Mouse (Mus musculus): ENCODE data around the gene Gm17087. TPM values are rescaled to one million over a fixed set of nuclear protein-coding genes. Genes with fewer than 3 reads are reported as not detected.

The Gm17087 gene
- polyA plus RNA-seq, 1 experiment from 2014 or later: 0.15 TPM

GRCm38 (mm10) chr17:8524387-8525165 is 42.2 kb downstream of the Gm17087 start:
- CTCF ChIA-PET: interaction anchor here (0.8 to 1.9 kb wide), 2 partner anchors 14 to 18 kb away, joined by 4 to 5 read pairs; no protein-coding TSS in a partner anchor

GRCm38 (mm10) chr17:8523986-8524385 is 42.8 kb downstream of the Gm17087 start:
- ATAC-seq (no peak), DNase-seq (ENCODE audit: low read depth, low spot score) (no peak)
- H3K27me3 ChIP-seq: peaks cover 42% of the 10 kb centered on the region
- TF ChIP-seq CTCF (IDR thresholded peaks at IDR 0.05): no peak
- ChIA-PET CTCF (interaction anchor here (0.8 to 1.9 kb wide), 2 partner anchors 13 to 18 kb away, joined by 4 to 5 read pairs; no protein-coding TSS in a partner anchor), POLR2A (no interaction called here)
- in situ Hi-C loops (cut with MboI; ENCODE audit: low pct_unique_long_range_greater_than_20kb): loop anchor here (5.0 kb wide), 1 partner anchor 57 kb away; no protein-coding TSS in a partner anchor

More at GRCm38 (mm10) chr17:8524387-8525165, 42.2 kb downstream of the Gm17087 start:
- DNase-seq (ENCODE audit: low read depth, low spot score): no peak
- in situ Hi-C loops (cut with MboI; ENCODE audit: low pct_unique_long_range_greater_than_20kb): loop anchor here (5.0 kb wide), 1 partner anchor 57 kb away; no protein-coding TSS in a partner anchor
- TF ChIP-seq CTCF (IDR thresholded peaks at IDR 0.05): no peak
- POLR2A ChIA-PET: no interaction called here
- peak; percentile 63 for ATAC-seq
- H3K27me3 ChIP-seq: peaks cover 42% of the 10 kb centered on the region

GRCm38 (mm10) chr17:8516006-8516405 is 50.7 kb downstream of the Gm17087 start:
- DNase-seq (ENCODE audit: low read depth, low spot score) (no peak), ATAC-seq (no peak)
- CTCF ChIA-PET: interaction anchor here (1.3 kb wide), 1 partner anchor 26 kb away, joined by 3 read pairs; no protein-coding TSS in a partner anchor
- peaks cover 37% of the 10 kb centered on the region for H3K27me3 ChIP-seq
- no peak for TF ChIP-seq CTCF (IDR thresholded peaks at IDR 0.05)
- in situ Hi-C loops (cut with MboI; ENCODE audit: low pct_unique_long_range_greater_than_20kb): no loop called here
- POLR2A ChIA-PET: no interaction called here

Other genes starting within 250 kb of the Gm17087 start
- 0.19 TPM for gene Prr18, start 229.5 kb downstream of the Gm17087 start, polyA plus RNA-seq (2021)
- 0.05 TPM for gene T2, start 211.0 kb downstream of the Gm17087 start, polyA plus RNA-seq (2021)
- gene T, start 132.5 kb downstream of the Gm17087 start, polyA plus RNA-seq (2021): not detected
- 7.7 TPM for gene Pde10a, start 41.6 kb downstream of the Gm17087 start, polyA plus RNA-seq (2021)